Mouse (Mus musculus): ENCODE data around the gene Tbx2. TPM values are rescaled to one million over a fixed set of nuclear protein-coding genes. Genes with fewer than 3 reads are reported as not detected.

Gene Tbx2
- polyA plus RNA-seq, 1 experiment = 0.16 TPM

DNA sequence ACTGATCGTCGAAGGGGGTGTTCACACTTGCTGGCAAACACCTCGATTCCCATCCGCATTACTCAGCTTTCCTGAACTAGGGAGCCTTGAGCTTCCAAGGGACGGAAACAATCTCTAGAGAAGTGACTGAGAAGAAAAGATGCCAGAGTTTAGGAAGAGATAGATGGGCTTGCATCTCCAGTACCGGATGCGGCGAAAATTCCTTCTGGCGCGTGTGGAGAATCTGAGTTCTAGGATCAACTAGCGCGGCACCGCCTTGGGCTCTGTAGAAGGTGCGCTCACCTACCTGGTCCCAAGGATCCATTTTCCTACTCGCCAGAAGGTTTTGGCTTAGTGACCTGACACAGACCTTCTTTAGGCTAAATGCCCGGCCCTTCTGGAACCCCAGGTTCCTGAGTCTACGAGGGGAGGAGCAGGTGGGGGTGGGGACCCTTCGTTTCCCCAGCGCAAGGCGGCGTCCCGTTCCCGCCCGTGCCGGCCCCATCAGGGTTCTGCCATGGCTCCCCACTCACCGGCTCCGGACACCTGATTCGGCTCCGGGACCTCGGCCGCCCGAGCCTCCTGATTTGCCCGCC lies 608 bp upstream of the Tbx2 start:
- peak overlapping the region; percentile 49 for H3K9ac ChIP-seq (ENCODE audit: low read depth, poor library complexity, severe bottlenecking)
- no peaks in the 10 kb centered on the region for H3K9me3 ChIP-seq (replicated peaks; ENCODE audit: control insufficient read depth, insufficient read depth, low read length, poor library complexity, severe bottlenecking)
- H3K27me3 ChIP-seq (ENCODE audit: control insufficient read depth, insufficient read depth, low read length, poor library complexity, severe bottlenecking) = peaks cover 57% of the 10 kb centered on the region
- H3K36me3 ChIP-seq (ENCODE audit: control insufficient read depth, insufficient read depth, low read length, poor library complexity, severe bottlenecking) = no peaks in the 10 kb centered on the region
- TF ChIP-seq POLR2A (IDR thresholded peaks at IDR 0.05; ENCODE audit: insufficient read depth, low read length) (no peak), EP300 (IDR thresholded peaks at IDR 0.05; ENCODE audit: insufficient read depth, low read depth, low read length) (no peak), CTCF (IDR thresholded peaks at IDR 0.05; ENCODE audit: low read depth, low read length) (no peak)
- H3K4me3 ChIP-seq (ENCODE audit: low read depth, low read length) = peak overlapping the region; percentile 52
- no peak overlapping the region for H3K27ac ChIP-seq (ENCODE audit: insufficient read depth, low read length)
- no peaks in the 10 kb centered on the region for H3K4me1 ChIP-seq (ENCODE audit: control insufficient read depth, insufficient read depth, low read length)

DNA sequence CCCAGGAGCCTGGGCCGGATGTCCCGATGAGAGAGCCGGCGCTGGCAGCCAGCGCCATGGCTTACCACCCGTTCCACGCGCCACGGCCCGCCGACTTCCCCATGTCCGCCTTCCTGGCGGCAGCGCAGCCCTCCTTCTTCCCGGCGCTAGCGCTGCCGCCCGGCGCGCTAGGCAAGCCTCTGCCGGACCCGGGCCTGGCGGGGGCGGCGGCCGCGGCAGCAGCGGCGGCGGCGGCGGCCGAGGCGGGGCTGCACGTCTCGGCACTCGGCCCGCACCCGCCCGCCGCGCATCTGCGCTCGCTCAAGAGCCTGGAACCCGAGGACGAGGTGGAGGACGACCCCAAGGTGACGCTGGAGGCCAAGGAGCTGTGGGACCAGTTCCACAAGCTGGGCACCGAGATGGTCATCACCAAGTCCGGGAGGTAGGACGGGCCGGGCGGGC lies 750 bp downstream of the Tbx2 start:
- Histone ChIP-seq H3K9me3 (replicated peaks; ENCODE audit: control insufficient read depth, insufficient read depth, low read length, poor library complexity, severe bottlenecking) (no peaks in the 10 kb centered on the region), H3K27ac (ENCODE audit: insufficient read depth, low read length) (no peak overlapping the region), H3K36me3 (ENCODE audit: control insufficient read depth, insufficient read depth, low read length, poor library complexity, severe bottlenecking) (no peaks in the 10 kb centered on the region), H3K27me3 (ENCODE audit: control insufficient read depth, insufficient read depth, low read length, poor library complexity, severe bottlenecking) (peaks cover 70% of the 10 kb centered on the region), H3K4me3 (ENCODE audit: low read depth, low read length) (peak overlapping the region; percentile 74), H3K9ac (ENCODE audit: low read depth, poor library complexity, severe bottlenecking) (peak overlapping the region; percentile 58), H3K4me1 (ENCODE audit: control insufficient read depth, insufficient read depth, low read length) (no peaks in the 10 kb centered on the region)
- TF ChIP-seq CTCF (IDR thresholded peaks at IDR 0.05; ENCODE audit: low read depth, low read length) = no peak
- no peak for TF ChIP-seq POLR2A (IDR thresholded peaks at IDR 0.05; ENCODE audit: insufficient read depth, low read length)
- TF ChIP-seq EP300 (IDR thresholded peaks at IDR 0.05; ENCODE audit: insufficient read depth, low read depth, low read length) = no peak

DNA sequence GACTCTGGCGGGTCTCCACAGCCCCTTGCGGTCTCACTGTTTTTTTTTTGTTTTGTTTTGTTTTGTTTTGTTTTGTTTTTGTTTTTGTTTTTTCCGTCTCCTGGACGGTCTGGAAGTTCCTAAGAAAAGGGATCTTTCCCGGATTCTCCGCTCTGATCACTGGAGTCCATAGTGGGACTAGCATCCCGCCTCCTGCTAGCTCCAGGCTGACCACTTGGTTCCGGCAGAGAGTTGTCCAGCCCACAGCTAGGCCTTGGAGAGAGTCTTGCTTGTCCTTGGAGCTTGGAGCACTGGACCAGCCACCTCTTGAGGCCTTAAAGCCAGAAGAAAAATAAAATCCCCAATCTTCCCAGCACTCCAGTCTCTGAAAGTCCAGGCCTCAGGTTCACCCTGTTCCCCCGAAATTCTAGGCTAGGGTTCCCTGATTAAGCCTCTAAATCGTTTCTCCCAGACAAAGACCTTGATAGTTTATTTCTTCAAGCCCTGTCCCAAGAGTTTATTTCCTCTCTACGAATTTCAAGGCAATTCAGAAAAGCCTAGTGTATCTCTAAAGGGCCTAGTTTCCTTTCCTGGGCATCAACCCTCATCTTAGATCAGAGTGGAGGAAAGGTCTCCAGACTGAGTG lies 1.5 kb downstream of the Tbx2 start:
- Histone ChIP-seq H3K27me3 (ENCODE audit: control insufficient read depth, insufficient read depth, low read length, poor library complexity, severe bottlenecking) (peaks cover 75% of the 10 kb centered on the region), H3K9ac (ENCODE audit: low read depth, poor library complexity, severe bottlenecking) (no peak overlapping the region), H3K27ac (ENCODE audit: insufficient read depth, low read length) (no peak overlapping the region), H3K36me3 (ENCODE audit: control insufficient read depth, insufficient read depth, low read length, poor library complexity, severe bottlenecking) (no peaks in the 10 kb centered on the region), H3K9me3 (replicated peaks; ENCODE audit: control insufficient read depth, insufficient read depth, low read length, poor library complexity, severe bottlenecking) (no peaks in the 10 kb centered on the region), H3K4me3 (ENCODE audit: low read depth, low read length) (no peak overlapping the region), H3K4me1 (ENCODE audit: control insufficient read depth, insufficient read depth, low read length) (no peaks in the 10 kb centered on the region)
- TF ChIP-seq CTCF (IDR thresholded peaks at IDR 0.05; ENCODE audit: low read depth, low read length) (no peak), POLR2A (IDR thresholded peaks at IDR 0.05; ENCODE audit: insufficient read depth, low read length) (no peak), EP300 (IDR thresholded peaks at IDR 0.05; ENCODE audit: insufficient read depth, low read depth, low read length) (no peak)

DNA sequence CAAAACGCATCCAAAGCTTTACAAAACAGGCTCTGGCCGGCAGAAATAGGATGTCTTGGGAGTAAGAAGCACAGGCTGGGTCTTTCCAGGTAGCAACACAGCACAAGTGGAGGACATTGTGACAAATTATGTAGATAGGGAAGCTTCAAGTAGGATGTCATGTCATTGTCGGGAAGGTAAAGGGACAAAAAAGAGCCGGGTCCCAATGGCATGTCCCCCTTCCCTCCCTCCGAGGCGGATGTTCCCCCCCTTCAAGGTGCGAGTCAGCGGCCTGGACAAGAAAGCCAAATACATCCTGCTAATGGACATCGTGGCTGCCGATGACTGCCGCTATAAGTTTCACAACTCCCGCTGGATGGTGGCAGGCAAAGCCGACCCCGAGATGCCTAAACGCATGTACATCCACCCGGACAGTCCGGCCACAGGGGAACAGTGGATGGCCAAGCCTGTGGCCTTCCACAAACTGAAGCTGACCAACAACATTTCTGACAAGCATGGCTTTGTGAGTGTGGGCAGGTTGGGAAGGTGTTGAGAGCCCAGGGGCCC lies 2.1 kb downstream of the Tbx2 start:
- TF ChIP-seq POLR2A (IDR thresholded peaks at IDR 0.05; ENCODE audit: insufficient read depth, low read length) (no peak), EP300 (IDR thresholded peaks at IDR 0.05; ENCODE audit: insufficient read depth, low read depth, low read length) (no peak), CTCF (IDR thresholded peaks at IDR 0.05; ENCODE audit: low read depth, low read length) (no peak)
- peaks cover 77% of the 10 kb centered on the region for H3K27me3 ChIP-seq (ENCODE audit: control insufficient read depth, insufficient read depth, low read length, poor library complexity, severe bottlenecking)
- no peaks in the 10 kb centered on the region for H3K36me3 ChIP-seq (ENCODE audit: control insufficient read depth, insufficient read depth, low read length, poor library complexity, severe bottlenecking)
- no peaks in the 10 kb centered on the region for H3K4me1 ChIP-seq (ENCODE audit: control insufficient read depth, insufficient read depth, low read length)
- H3K4me3 ChIP-seq (ENCODE audit: low read depth, low read length) = no peak overlapping the region
- H3K9me3 ChIP-seq (replicated peaks; ENCODE audit: control insufficient read depth, insufficient read depth, low read length, poor library complexity, severe bottlenecking) = no peaks in the 10 kb centered on the region
- no peak overlapping the region for H3K9ac ChIP-seq (ENCODE audit: low read depth, poor library complexity, severe bottlenecking)
- no peak overlapping the region for H3K27ac ChIP-seq (ENCODE audit: insufficient read depth, low read length)

DNA sequence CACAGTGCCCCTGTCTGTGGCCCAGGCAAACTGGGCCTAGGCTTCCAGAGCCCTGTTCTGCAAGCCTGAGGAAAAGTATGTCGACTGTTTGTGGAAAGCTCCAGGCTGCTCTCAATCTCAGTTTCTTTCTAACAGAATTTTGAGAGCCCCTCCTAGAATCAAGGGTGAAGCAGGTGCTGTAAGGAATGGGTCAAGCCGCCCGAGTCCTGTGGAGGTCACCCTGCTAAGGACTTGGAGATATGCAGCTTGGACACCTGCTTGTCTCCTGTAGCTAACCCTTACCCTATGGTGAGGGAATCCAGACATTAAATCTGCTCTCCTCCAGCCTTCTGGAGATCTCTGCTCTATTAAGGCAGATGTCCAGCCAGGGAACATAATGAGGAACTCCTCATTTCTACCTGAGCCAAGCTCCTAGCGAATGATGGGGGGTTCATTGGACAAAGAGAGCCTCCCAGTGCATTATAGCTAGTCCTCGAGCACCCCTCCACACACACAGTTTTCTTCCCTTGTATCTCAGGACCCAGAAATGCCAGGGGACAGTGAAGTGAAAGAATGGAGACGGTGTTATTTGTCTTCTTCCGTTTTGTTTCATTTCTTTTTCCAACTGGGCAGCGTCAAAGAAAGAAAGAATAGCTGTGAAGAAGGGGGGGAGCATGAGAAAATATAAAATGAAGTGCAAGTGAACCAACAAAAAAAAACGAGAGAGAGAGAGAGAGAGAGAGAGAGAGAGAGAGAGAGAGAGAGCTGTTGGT lies 2.8 kb downstream of the Tbx2 start:
- peaks cover 76% of the 10 kb centered on the region for H3K27me3 ChIP-seq (ENCODE audit: control insufficient read depth, insufficient read depth, low read length, poor library complexity, severe bottlenecking)
- H3K4me3 ChIP-seq (ENCODE audit: low read depth, low read length) = no peak overlapping the region
- H3K9me3 ChIP-seq (replicated peaks; ENCODE audit: control insufficient read depth, insufficient read depth, low read length, poor library complexity, severe bottlenecking) = no peaks in the 10 kb centered on the region
- no peak overlapping the region for H3K27ac ChIP-seq (ENCODE audit: insufficient read depth, low read length)
- H3K4me1 ChIP-seq (ENCODE audit: control insufficient read depth, insufficient read depth, low read length) = no peaks in the 10 kb centered on the region
- H3K9ac ChIP-seq (ENCODE audit: low read depth, poor library complexity, severe bottlenecking) = no peak overlapping the region
- no peaks in the 10 kb centered on the region for H3K36me3 ChIP-seq (ENCODE audit: control insufficient read depth, insufficient read depth, low read length, poor library complexity, severe bottlenecking)
- no peak for TF ChIP-seq POLR2A (IDR thresholded peaks at IDR 0.05; ENCODE audit: insufficient read depth, low read length)
- TF ChIP-seq CTCF (IDR thresholded peaks at IDR 0.05; ENCODE audit: low read depth, low read length) = no peak
